Mouse (Mus musculus): Measurements from ENCODE around the gene Pip4k2b.
"Not testable (repeated sequence)": the region's sequence is repeated elsewhere in the genome, so short reads cannot be mapped to it uniquely, and the experiment has no call there.

Pip4k2b gene

DNA sequence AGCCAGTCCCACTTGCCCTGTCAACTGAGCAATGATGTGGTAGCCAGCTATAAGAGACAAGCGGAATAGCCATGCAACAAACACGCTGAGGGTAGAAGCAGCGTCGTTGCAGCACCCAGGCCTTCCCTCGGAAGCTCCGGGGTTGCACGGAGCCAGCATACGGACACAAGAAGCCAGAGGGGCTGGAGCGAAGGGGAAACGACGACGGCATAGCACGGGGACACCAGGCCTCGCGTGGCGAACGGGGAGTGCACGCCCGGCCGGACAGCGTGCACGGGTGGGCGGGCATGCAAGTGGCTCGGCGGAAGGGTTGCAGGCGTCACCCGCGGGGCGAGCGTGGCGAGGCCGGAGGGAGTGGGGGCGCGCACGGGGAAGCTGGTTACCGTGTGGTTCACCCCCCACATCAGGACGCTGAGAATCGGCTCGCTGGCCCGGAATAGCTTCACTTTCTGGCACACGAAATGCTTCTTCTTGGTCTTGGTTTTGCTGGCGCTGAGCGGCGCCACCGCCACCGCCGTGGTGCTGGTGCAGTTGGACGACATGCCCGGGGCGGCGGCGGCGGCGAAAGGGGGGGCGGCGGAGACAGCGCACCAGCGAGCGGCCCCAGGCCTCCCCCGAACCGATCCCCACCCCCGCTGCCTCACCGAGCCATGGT is at the start of gene Pip4k2b:
Pip4k2b (minus strand) TSS at position 642 of the 655 bp plus-strand sequence.
- DNase-seq (ENCODE audit: low spot score in 2 of 2), result peak in 1 of 2 experiments; percentile 22

GRCm38 (mm10) chr11:97793165-97793564 is 48.7 kb upstream of the Pip4k2b start:
- no peak for DNase-seq (ENCODE audit: low spot score in 2 of 2)

GRCm38 (mm10) chr11:97790778-97791438 is 46.4 kb upstream of the Pip4k2b start:
- not testable (repeated sequence) for DNase-seq (ENCODE audit: low spot score in 2 of 2)

DNA sequence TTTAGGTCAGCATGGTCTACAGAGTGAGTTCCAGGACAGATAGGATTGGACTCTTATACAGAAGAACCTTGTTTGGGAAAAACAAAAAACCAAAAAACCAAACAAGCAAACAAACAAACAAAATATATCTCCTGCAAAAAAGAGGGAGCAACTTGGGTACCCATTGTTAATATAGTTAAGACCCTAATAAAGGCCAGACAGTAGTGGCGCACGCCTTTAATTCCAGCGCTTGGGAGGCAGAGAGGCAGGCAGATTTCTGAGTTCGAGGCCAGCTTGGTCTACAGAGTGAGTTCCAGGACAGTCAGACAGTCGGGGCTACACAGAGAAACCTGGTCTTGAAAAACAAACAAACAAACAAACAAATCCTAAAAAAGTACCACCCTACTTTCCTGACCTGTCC is 45.2 kb upstream of the Pip4k2b start:
- DNase-seq (ENCODE audit: low spot score in 2 of 2), result no peak

- no peak for DNase-seq (ENCODE audit: low spot score in 2 of 2)
Measured at GRCm38 (mm10) chr11:97787961-97788360, 43.5 kb upstream of the Pip4k2b start.

- DNase-seq (ENCODE audit: low spot score in 2 of 2), result no peak
Measured at GRCm38 (mm10) chr11:97782564-97782895, 38.0 kb upstream of the Pip4k2b start.

GRCm38 (mm10) chr11:97781832-97782563 is 37.5 kb upstream of the Pip4k2b start, which contains the start of gene Rpl23:
Gene Rpl23, minus strand, starts transcription at chr11:97782437.
- DNase-seq (ENCODE audit: low spot score in 2 of 2), result peak; percentile 98 to 99

GRCm38 (mm10) chr11:97781478-97781831 is 37.0 kb upstream of the Pip4k2b start:
- DNase-seq (ENCODE audit: low spot score in 2 of 2), result no peak

- no peak for DNase-seq (ENCODE audit: low spot score in 2 of 2)
Measured at GRCm38 (mm10) chr11:97779968-97780701, 35.6 kb upstream of the Pip4k2b start.

GRCm38 (mm10) chr11:97778918-97779317 is 34.4 kb upstream of the Pip4k2b start:
- DNase-seq (ENCODE audit: low spot score in 2 of 2), result no peak

DNA sequence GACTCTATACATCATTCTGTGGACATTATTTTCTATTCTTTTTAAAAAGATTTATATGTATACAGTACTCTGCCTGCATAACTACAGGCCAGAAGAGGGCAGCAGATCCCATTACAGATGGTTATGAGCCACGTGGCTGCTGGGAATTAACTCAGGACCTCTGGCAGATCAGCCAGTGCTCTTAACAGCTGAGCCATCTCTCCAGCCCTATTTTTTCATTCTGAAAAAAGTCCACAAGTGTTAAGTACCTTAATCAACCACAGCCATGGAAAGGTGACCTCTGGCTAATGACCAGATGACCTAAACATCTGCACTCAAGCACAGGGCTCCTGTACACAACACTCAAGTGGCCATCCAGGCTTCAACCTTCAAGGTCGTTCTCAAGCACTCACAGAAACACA is 32.6 kb upstream of the Pip4k2b start:
- no peak for DNase-seq (ENCODE audit: low spot score in 2 of 2)

DNA sequence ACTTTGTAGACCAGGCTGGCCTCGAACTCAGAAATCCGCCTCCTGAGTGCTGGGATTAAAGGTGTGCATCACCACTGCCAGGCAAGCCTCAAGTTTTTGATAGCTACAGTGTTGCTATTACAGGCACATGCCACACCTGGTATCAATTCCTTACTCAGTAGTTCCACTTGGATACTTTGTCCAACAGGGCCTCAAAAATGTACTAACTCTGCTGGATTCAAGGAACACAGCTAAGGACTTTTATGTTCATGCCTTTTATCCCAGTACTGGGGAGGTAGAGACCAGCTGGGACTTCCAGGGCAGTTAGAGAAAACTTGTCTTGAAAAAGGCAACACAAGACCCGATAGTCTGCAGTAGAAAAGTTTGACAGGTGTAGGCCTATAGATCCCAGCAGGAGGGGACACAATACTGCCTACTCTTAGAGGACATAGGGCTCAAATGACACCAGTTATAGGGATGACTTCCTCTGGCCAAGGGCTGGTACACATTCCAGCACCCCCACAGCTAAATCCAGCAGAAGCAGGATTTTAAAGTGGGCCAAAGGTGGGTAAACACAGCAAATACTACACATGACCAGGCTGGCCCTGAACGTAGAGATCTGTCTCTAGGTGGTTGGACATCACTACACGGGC is 32.1 kb upstream of the Pip4k2b start:
- DNase-seq (ENCODE audit: low spot score in 2 of 2), result no peak

DNA sequence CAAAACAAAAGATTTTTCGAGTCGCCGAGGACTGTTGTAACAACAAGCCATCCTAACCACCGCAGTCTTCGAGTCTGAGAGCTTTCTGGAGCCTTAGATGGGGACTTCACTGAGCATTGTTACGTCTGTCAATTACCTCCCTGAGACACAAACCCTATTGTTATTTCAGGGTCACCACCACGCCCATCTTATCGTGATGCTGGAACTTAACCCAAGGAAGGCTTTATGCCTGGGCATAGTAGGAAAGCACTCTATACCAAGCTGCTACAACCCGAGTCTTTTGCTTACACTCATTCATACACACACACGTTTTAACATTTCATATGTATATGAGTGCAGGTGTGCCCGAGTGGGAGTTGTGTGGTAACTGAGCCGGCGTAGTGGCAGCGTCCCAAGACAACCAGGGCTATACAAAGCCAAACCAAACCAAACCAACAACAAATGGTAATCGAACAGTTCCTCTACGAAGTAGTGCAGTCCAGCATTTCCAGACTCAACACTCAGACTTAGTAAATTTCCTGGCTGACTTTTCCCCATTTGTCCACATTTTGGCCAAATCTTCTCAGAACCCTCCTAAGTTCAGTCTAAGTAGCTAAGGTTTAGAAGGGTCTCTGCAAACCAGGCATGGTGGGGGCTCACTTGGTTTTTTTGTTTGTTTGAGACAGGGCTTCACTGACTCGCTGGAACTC is 31.4 kb upstream of the Pip4k2b start, which contains the start of gene 1700001P01Rik:
1700001P01Rik (minus strand) TSS at position 111 of the 689 bp plus-strand sequence.
- DNase-seq (ENCODE audit: low spot score in 2 of 2), result no peak

DNA sequence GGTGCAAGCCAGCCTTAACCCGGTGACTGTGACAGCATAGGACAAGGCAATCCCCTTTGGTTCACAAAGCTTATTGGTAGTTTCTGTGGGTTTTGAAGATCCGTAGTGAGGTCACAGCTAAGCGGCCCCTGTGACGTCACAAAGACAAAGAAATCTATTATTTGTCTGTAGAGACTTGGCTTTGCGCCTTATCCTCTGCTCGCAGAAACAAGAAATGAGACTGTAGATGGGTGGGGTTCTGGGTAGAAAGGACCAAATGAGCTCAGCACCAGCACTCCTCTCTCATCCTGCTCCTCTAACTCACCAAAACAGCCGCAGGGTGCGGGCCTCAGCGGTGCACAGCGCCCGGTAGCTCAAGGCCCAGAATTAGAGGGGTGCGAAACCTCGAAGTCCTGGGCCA is 30.7 kb upstream of the Pip4k2b start:
- DNase-seq (ENCODE audit: low spot score in 2 of 2), result no peak

DNA sequence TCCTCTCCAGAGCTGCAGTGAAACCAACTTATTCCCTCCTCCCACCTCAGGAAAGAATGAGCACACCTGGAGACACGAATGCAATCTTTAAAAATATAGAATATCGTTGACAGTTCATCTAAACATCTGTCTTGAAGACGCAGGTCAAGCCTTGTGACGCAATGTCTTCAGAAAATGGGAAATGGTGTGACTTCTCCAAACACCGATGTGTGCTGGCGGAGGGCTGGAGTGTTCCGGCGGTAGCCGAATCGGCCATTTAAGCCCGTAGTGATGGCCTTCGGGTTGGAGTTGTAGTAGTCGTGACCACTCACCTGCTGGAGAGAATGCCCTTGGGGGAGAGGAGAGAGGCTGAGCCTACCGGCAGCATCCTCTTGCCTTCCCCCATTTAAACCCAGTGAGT is 26.9 kb upstream of the Pip4k2b start:
- no peak for DNase-seq (ENCODE audit: low spot score in 2 of 2)

GRCm38 (mm10) chr11:97769704-97770103 is 25.2 kb upstream of the Pip4k2b start:
- DNase-seq (ENCODE audit: low spot score in 2 of 2), result no peak

DNA sequence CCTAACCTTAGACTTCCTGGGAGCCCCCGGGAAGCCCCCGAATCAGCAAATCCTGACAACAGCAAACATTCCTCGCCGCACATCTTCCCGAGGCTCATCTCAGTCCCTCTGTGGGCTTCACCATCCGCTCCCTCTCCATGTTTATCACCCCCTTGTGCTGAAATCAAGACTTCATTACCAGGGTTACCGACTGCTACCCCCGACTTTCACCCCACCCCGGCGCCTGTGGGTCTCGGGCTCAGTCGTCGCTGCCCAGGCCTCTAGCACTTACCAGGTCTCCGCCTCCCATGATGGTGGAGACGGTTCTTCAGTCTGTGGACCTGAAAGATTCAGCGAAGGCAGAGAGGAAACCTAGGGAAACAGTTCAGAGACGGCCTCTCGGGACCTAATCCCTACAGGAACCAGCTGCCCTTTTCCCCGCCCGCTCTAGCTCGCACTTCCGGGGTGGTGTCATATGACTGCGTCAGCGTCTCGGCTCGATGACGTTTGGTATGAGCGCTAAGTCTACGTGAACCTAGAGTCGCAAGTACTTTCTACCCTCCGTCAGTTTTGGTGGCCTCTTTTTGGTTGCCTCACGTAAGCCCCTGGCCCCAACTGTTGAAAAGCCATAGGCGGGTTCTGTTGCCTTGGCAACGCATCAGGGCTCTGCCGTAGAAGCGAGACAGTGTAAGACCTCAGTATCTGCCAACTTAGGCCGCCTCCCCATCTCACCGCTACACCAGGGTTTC is 21.8 kb upstream of the Pip4k2b start, which contains the start of gene Cwc25:
Cwc25 (minus strand) TSS at position 403 of the 728 bp plus-strand sequence.
- DNase-seq (ENCODE audit: low spot score in 2 of 2), result peak; percentile 95

DNA sequence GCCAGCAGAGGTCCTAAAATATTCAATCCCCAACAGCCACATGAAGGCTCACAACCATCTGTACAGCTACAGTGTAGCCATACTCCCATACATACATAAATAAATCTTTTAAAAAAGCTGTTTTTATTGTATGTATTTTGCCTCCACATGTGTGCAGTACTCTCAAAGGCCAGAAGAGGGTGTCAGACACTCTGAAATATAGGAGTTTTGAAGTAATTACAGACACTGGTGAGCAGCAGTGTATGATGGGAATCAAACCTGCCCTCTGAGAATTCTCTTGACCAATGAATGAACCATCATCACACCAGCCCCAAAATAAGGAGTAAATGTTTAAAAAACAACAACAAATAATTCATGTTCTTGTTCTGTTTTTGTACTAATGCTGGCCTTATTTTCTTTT is 17.1 kb upstream of the Pip4k2b start:
- no peak for DNase-seq (ENCODE audit: low spot score in 2 of 2)

- no peak for DNase-seq (ENCODE audit: low spot score in 2 of 2)
Measured at GRCm38 (mm10) chr11:97758942-97759341, 14.4 kb upstream of the Pip4k2b start.

- DNase-seq (ENCODE audit: low spot score in 2 of 2), result no peak
Measured at GRCm38 (mm10) chr11:97758125-97758524, 13.6 kb upstream of the Pip4k2b start.

Data from right cerebral cortex, postnatal 36 days (tissue).